Mouse (Mus musculus): ENCODE data around the gene Calm1.

- TF ChIP-seq POLR2A (IDR thresholded peaks at IDR 0.05; ENCODE audit: borderline replicate concordance, low read depth, low read length): no peak
- no peak for TF ChIP-seq CTCF (IDR thresholded peaks at IDR 0.05; ENCODE audit: low read depth, low read length)
Observed at GRCm38 (mm10) chr12:100172481-100172880, 26.8 kb upstream of the Calm1 start.

Measured in bone marrow macrophage, adult 2 months (primary cell).